Mouse (Mus musculus) bone marrow, adult 2 months (tissue): Measurements from ENCODE around the gene S1pr4.

ENCODE experiments used
- CTCF ChIP-seq: fragments of 200-500 bp; IDR thresholded peaks from 2 replicates; pipeline ENCODE4 v1.5.1; 2011; ENCODE audit warnings: low read length, control low read depth; ENCODE audit not compliant: control insufficient read depth, insufficient read depth
- POLR2A ChIP-seq: fragments of 200-500 bp; IDR thresholded peaks from 2 replicates; pipeline ENCODE4 v1.6.1; 2011; ENCODE audit warnings: low read depth, mild to moderate bottlenecking, control low read depth, low read length, borderline replicate concordance; ENCODE audit not compliant: control insufficient read depth

DNA sequence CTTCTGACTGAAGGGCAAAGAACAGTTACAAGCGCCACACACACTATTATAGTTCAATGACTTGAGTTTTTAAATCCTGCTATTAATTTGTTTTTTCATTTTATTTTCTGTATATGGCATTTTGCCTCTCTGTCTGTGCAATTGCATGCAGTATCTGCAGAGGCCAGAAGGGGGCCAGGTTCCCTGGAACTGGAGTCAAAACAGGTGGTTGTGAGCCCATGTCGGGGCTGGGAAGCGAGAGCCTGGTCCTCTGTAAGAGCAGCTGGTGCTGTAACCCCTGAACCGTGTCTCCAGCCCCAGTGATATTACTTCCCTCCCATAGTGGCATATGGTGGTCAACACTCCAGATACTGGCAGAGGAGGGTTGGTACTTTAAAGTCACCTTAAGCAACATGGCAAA is 18.6 kb upstream of the S1pr4 start:
- TF ChIP-seq POLR2A (no peak), CTCF (peak; percentile 71)
